Mouse (Mus musculus) gastrocnemius, postnatal 36 days (tissue): ENCODE data around the gene Eif4e3. TPM values are rescaled to one million over a fixed set of nuclear protein-coding genes. Genes with fewer than 3 reads are reported as not detected.

Source experiments
- DNase-seq, 2 experiments: peaks; one replicate each; pipeline ENCODE4 v3.0.0; 2022
- intact Hi-C: fragments of 180-260 bp; cut with DNase I; formaldehyde crosslinking; loops from one replicate; pipeline ENCODE4 v1.15.1; 2025
- long read RNA-seq, 2 experiments: library from polyadenylated mRNA; stranded (forward); transcript quantifications; one replicate each; pipeline ENCODE4 v2.0.0; 2021
- total RNA-seq, 2 experiments: library from RNA; stranded (reverse); gene quantifications; 2 replicates each; pipeline ENCODE4 v1.2.3; 2021

Gene Eif4e3
- 10 to 100 TPM; 24.3 to 29.6 TPM for total RNA-seq
- long read RNA-seq, experiment 1, transcript Eif4e3-201 (7 exons, 2,515 nt): major isoform, 42 of 47 reads
- long read RNA-seq, experiment 1, partial matches to known transcripts: 1 of 47 reads
- long read RNA-seq, experiment 1, other reads (novel, unspliced or antisense): 4 of 47 reads
- long read RNA-seq, experiment 2, transcript Eif4e3-201 (7 exons, 2,515 nt): major isoform, 37 of 39 reads
- long read RNA-seq, experiment 2, partial matches to known transcripts: 1 of 39 reads
- long read RNA-seq, experiment 2, other reads (novel, unspliced or antisense): 1 of 39 reads

DNA sequence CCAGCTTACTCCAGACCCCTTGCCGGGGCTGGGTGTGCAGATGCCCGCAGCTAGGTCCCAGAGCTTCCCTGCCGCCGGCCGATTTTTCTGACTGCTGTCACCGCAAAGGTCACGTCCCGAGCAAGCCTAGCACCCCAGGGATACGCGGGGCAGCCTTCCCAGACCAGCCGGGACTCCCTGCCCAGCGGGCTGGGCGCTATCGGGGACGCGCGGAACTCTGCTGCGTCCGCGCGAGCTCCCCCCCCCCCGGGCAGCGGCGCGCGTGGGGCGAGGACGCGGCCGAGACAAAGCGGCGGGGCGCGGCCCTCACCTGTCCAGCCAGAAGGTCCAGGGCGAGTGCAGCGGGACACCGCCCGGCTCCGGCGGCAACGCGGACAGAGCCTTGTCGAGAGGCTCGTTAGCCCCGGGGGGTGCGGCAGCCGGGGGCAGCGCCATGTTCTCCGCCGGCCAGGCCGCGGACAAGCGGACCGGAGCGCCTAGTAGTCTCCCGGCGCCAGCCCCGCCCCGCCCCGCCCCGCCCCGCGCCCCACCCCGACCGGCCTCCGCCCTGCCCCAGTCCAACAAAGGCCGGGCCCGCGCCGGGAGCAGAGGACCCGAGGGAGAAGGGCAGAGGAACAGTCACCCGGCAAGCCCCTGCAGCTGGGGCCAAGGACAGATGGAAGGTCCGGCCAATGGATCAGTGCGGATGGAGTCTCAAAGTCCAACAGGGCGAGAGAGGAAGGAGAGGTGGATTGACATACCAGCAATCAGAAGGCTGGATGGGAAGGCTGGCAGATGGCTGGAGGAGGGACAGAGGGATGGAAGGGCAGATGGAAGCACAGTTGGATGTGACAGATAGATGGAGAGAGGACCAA lies at the start of gene Eif4e3, which contains the start of gene Gm20696:
TSS of gene Eif4e3 (minus strand) at position 454 of the 854 bp plus-strand sequence.
TSS of gene Gm20696 (minus strand) at position 480 of the 854 bp plus-strand sequence.
- DNase-seq: peak; percentile 61 to 64
- intact Hi-C loops: no loop called here

DNA sequence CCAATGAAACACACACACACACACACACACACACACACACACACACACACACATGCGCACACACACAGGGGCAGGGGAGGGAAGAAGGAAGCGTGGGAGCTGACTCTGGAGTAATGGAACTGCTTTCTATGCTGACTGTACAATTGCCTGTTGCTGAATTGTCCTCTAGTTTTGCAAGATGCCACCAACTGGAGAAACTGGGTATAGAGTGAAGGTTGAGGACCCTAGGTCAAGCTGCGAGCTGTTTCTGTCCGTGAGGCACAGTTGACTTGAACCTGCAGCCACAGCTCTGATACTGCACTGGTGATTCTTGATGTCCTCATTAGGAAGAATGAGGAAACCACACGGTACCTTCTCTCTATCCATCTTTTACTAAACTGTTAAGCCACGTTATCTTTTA lies 49.3 kb upstream of the Eif4e3 start:
- intact Hi-C loops: no loop called here
- DNase-seq: no peak

DNA sequence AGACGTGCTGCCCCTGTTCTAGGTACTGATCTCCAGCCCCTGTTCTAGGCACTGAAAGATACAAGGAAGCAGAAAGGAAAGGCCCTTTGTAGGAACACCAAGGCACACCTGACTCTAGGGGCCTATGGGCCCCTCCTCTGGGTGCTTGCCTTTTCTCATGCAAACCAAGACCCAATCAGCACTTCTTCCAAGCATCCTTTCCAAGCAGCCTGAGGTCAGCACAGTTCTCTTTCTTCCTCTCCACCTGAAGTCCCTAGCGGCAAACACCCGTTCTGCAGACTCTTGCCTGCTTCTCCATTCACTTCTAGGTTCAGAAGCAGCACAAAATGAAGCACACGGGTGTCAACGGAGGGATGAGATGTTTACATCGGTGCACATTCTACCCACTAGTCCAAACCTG lies 48.6 kb upstream of the Eif4e3 start:
- no peak for DNase-seq
- intact Hi-C loops: no loop called here

DNA sequence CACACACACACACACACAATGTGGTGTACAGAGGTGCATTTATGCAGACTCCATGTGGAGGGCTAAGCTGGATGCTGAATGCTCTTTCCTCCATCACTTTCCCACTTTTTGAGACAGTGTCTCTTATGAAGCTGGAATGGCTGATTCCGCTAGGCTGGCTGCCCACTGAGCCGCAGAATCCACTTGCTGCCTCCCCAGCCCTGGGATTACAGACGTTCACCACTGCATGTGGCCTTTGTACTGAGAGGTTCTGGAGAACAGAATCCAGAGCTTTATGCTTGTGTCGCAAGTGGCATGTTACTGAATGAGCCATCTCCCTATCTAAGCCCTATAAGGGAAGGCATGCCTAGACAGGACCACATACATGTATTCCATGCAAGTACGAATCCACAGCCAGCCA lies 46.7 kb upstream of the Eif4e3 start:
- DNase-seq: no peak
- intact Hi-C loops: no loop called here

DNA sequence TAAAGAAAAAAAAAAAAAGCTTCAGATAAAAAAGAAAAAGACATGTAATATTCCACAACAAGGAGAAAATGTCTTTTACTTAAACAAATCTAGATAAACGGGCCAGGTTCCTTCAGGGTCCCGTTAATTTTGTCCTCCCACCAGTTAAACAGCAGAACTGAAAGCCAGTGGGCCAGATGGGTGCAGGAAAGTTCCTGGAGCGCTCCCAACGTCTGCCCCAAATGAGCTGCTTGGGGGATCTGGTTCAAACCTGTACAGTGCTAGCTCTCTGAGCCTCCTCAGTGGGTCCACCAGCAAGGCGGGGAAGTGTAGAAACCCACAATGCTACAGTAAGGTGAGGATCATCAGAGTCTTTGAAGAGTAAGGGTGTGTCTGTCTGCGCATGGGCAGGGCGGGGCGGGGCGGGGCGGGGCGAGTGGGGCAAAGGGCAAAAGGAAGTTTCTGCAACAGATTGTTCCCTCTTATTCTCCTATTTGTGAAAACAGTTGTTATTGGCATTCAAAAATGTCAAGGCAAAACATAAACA lies 45.1 kb upstream of the Eif4e3 start:
- DNase-seq: no peak
- intact Hi-C loops: no loop called here

DNA sequence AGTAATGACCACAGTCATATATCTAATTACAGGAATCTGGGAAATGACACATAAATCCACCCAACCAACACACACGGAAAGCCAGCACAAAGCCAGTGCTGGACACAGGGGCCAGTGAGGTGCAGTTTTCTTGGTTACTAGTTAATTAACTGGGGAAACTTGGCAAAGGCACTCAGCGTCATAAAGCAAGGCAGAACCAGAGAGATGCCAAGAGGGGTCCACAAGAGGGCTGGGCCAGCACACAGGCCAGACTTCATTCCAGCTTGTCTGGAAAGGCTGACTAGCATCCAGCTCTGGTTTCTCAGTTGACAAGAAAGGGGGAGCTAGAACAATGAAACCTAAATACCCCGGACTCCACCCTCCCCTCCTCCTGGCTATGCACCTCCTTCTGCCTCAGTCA lies 33.9 kb upstream of the Eif4e3 start:
- intact Hi-C loops: no loop called here
- no peak for DNase-seq

DNA sequence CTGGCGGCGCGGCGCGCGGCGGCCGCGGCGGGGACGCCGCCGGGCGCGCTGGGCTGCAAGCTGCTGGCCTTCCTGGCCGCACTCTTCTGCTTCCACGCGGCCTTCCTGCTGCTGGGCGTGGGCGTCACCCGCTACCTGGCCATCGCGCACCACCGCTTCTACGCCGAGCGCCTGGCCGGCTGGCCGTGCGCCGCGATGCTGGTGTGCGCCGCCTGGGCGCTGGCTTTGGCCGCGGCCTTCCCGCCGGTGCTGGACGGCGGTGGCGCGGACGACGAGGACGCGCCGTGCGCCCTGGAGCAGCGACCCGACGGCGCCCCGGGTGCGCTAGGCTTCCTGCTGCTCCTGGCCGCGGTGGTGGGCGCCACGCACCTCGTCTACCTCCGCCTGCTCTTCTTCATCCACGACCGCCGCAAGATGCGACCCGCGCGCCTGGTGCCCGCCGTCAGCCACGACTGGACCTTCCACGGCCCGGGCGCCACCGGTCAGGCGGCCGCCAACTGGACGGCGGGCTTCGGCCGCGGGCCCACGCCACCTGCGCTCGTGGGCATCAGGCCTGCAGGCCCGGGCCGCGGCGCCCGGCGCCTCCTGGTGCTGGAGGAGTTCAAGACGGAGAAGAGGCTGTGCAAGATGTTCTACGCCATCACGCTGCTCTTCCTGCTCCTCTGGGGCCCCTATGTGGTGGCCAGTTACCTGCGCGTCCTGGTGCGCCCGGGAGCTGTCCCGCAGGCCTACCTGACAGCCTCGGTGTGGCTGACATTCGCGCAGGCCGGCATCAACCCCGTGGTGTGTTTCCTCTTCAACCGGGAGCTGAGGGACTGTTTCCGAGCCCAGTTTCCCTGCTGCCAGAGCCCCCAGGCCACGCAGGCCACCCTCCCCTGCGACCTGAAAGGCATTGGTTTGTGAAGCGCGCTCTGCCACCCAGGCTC lies 26.6 kb upstream of the Eif4e3 start:
- intact Hi-C loops: no loop called here
- DNase-seq: no peak

DNA sequence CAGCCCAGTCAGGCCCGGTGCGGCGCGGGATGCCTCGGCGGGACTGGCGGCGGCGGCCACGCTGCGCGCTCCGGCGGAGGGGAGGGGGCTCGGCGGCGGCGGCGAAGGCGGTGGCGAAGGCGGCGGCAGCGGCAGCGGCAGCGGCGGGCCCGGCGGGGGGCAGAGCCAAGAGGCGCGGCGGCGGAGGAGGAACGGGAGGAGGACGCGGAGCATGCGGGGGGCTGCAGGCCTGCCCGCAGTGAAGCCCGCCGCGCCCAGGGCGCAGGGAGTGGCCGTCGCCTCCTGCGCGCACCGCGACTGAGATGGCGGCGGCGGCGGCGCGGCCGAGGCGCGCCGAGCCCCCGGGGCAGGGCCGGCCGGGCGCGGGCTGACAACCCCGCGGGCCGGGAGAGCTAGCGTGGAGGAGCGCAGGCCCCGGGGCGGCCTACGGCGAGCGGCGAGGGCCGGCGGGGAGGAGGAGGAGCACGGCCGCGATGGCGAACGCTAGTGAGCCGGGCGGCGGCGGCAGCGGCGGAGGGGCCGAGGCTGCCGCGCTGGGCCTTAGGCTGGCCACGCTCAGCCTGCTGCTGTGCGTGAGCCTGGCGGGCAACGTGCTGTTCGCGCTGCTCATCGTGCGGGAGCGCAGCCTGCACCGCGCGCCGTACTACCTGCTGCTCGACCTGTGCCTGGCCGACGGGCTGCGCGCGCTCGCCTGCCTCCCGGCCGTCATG lies 25.8 kb upstream of the Eif4e3 start, which contains the start of gene Gpr27:
TSS of gene Gpr27 (plus strand) at position 474 of the 710 bp plus-strand sequence.
- DNase-seq: peak in 1 of 2 experiments; percentile 25

DNA sequence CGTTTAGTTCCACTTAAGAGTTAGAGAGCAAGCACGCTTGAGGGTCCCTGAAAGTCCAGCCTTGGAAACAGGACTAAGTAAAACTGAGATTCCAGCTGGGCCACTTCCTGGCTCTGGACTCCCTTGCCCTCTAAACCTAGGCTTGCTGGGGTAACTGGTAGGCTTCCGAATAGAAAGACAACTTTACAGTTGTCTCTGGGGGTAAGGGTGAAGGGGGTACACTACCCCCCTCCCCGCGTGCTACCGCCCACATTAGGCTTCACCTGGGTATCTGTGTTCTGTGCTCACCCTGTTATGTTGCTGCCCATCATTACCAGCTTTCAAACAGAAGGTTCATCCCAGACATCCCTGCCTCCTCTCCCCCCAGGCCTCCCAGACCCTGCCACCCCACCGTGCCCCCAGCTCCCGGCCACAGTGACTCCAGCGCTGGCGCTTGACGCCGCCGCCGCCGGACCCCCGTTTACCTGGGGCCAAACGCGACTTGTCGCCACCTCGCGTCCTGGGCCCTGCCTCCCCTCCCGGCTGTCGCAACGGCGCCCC lies 25.2 kb upstream of the Eif4e3 start:
- intact Hi-C loops: no loop called here
- DNase-seq: no peak

More for the DNA sequence above, 25.8 kb upstream of the Eif4e3 start, which contains the start of gene Gpr27:
- intact Hi-C loops: no loop called here

DNA sequence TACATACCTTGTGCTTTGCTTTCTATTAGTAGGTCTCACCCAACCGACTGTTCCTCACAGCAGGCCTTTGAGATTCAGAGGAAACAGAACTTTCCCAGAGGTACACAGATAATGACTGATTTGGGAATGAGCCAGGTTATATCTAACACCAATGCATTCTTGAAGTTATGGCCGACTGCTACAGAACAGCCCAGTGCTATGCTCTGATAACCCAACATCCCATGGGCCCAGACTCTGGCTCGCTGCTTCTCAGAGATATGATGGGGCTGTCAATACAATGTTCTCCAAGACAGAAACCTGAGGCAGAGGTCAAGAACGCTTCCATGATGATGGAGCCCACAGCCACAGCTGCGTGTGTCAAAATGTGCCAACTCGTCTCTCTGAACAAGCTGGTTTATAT lies 21.9 kb upstream of the Eif4e3 start:
- DNase-seq: no peak
- intact Hi-C loops: no loop called here

DNA sequence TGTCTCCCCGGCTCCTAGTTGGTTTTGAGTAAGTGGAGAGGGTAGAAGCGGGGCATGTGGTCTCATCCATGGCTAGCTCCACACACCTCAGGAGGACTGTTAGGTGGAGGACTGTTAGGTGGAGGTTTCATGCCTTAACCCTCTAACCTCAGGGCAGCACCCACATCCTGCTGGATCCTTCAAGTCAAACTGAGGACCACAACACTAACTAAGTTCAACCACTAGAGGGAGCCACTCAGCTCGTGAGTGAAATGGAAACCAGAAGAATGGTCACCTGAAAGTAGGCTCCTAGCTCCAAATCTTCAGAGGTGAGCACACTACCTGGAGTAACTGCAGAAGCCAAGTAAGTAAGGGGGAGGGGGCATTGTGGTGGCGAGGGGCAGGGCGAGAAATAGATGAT lies 18.3 kb upstream of the Eif4e3 start:
- no peak for DNase-seq
- intact Hi-C loops: no loop called here

DNA sequence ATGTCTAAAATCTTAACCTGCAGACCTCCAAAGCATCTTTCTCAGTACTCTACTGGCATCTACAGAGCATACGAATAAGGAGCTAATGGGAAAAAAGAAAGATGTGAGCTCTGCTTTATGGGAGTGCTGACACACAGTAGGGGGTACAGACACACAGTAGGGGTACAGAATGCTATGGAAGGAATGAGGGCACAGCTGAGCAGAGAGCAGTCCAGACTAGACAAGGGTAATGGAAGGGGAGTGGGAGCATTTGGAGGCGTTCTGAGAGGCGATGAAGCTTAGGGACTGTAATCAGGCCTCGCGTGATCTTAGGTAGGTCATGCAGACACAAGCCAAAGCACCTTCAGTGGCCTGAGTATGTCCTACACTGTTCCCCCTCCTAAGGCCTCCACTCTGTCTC lies 17.4 kb upstream of the Eif4e3 start:
- intact Hi-C loops: no loop called here
- DNase-seq: no peak

DNA sequence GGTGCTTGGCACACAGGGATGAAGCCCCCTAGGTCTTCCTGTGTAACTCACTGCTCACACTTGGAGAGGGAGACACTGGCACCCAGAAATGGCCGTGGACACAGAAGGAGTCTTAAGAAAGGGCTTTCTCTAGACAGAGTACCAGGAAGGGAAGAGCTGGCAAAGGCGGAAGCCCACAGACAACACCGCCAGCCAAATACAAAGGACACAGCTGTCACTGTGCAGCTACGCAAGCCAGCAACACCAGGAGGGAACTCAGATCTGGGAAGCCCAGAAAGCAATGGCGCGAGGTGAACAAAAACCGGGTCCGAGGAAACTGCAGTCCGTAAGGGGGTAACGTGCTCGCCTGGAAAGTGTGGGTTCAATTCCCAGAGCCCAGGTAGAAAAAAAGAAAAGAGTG lies 11.5 kb upstream of the Eif4e3 start:
- intact Hi-C loops: no loop called here
- no peak for DNase-seq

DNA sequence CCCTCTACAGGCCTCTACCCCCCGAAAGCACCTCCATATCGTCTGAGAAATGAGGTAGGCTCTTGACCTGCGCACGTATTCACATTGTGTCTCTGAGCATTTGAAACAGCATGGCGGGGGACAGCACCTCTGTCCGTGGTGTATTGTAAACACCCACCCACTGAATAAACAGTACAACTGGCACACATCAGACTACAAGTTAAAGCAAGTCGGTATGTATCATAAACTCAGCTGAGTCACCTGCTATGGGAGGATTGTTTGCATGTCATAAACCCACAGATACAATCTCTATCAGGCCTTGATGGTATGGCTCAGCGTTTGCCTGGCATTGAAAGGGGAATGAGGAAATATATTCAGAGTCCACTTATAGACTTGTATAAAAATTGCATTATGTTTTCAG lies 10.8 kb upstream of the Eif4e3 start:
- DNase-seq: no peak
- intact Hi-C loops: no loop called here

DNA sequence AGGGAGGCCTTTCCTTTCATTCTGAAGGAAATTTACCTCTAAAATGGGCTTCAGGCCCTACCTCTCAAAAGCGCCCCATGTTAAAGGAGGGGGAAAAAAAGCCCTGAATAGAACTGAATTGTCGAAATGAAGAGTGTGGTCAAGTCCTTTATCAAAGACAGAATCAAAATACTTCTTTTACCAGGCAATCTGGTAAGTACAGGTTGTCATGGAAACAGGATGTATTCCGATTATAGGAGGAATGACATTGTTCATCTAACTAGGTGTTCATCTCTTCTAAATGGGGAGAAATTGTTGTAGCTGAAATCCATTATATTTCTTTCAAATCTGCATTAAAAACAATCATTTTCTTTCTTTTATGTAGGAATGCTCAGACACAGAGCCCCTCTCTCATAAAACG lies 7.9 kb upstream of the Eif4e3 start:
- intact Hi-C loops: no loop called here
- DNase-seq: no peak

DNA sequence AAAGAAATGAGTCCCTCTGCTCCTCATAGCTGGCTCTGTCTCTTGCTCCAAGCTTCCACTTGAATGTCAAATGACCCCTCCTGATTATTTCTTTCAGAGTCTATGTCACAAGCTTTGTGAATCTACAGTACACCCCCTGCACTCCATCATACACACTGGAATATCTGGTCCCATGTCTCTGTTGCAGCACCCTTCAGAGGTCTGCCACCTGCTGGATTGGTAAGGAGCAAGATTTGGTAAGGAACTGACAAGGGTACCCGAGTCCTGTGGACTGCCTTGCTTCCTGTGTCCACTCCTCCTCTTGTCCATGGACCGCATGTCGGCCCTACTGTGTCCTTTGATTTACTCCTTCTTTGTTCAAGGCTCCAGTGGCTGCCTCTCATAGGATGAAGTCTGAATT lies 5.2 kb upstream of the Eif4e3 start:
- intact Hi-C loops: no loop called here
- no peak for DNase-seq

DNA sequence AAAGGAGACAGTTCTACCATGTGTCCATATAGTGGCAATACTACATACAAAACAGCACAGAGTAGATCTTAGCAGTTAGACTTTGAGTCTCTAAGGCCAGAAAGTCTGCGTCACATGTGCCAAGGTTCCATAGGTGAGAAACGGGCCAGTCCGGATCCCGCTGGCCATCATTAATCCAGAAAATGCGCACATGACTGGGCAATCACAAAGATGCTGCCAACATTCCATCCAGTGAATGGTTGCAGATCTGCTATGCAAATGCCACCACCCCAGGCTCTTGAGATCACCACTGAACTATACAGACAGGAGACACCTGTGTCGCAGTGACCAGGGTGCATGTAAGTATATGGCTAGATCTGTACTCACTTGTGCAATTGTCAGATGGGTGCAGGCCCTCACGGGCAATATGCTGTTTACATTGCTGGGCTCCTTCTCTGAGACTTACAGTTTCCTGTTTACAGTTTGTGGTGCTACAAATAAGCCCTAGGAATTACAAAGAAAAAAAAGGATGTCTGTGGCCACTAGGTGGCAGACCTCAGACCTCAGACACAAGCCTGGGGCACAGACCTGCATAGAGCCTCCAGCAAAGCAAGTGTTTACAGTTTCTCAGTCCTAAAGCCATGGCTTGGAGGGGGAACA lies 4.0 kb upstream of the Eif4e3 start:
- intact Hi-C loops: no loop called here
- DNase-seq: peak in 1 of 2 experiments; percentile 30

DNA sequence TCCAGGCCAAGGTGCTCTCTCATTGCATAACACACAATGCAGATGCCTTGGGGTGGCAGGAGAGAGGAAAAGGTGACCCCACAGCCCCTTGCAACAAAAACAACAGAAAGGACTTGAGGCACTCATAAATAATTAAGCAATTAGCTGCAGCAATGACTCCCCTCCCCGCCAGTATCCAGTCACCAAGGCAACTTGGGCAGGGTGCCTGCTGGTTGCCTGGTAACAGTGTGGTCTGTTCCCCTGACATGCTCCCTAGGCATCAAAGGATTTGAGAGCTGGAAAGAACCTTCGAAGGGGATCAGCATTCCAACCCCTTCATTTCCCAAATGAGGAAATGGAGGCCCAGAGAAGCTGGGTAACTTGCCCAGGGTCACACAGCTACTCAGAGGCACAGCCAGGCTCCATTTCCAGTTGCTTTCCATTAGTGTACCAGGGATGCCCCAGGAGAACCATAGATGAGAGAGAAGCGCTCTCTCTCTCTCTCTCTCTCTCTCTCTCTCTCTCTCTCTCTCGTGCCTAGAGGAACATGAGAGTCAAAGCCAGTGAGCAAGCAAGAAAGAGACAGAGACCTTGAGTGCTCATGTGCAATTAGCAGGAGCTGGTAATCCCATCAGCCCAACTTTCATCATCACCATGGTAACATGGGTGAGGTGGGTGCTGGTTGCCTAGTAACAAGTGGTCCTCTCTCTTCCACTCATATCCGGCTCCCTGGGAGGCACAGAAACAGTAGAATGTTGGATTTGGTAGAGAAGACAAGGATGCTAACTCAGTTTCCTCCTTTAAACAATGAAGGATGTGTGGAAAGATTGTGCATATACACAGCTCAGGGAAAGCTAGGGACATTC lies 3.1 kb upstream of the Eif4e3 start:
- DNase-seq: no peak
- intact Hi-C loops: no loop called here
